Mouse (Mus musculus): ENCODE results near the gene Ttll11. TPM values are rescaled to one million over a fixed set of nuclear protein-coding genes. Genes with fewer than 3 reads are reported as not detected.

Ttll11 gene
- 1 to 10 TPM; 1.1 to 1.2 TPM for total RNA-seq (2021)

DNA sequence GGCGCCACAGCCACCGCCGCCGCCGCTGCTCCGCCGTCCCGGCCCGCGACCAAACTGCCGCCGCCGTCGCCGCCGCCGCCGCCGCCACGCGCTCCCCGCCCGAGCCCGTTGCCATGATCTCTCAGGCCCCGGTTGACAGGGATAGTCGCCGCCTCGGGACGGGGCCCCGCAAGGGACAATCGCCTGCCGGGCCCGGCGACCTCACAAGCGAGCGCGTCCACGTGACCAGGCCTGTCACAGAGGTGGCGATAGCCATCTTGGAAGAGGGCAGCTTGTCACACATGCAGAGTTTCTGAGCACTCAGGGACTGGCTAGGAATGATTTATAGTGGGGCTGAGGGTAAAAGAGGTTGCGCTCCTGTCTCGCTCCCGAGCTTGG, at the start of gene Ttll11:
Ttll11 (minus strand) TSS at position 270 of the 378 bp plus-strand sequence.
- intact Hi-C loops (cut with DNase I): loop anchor here (5.0 kb wide), 1 partner anchor 58 kb away; no protein-coding TSS in a partner anchor
- peak; percentile 89 for DNase-seq (ENCODE audit: low spot score)

GRCm38 (mm10) chr2:36023291-36023690, 43.6 kb upstream of the Ttll11 start:
- intact Hi-C loops (cut with DNase I): no loop called here
- DNase-seq (ENCODE audit: low spot score): peak; percentile 49

GRCm38 (mm10) chr2:36021385-36022159, 41.9 kb upstream of the Ttll11 start:
- DNase-seq (ENCODE audit: low spot score): peak; percentile 33
- intact Hi-C loops (cut with DNase I): no loop called here

- intact Hi-C loops (cut with DNase I): loop anchor here (5.0 kb wide), 2 partner anchors 94 to 124 kb away; partner anchors contain the start of genes Lhx6, Mrrf and Rbm18
- DNase-seq (ENCODE audit: low spot score): peak; percentile 55
These were observed 33.3 kb upstream of the Ttll11 start for GRCm38 (mm10) chr2:36013010-36013409.

DNA sequence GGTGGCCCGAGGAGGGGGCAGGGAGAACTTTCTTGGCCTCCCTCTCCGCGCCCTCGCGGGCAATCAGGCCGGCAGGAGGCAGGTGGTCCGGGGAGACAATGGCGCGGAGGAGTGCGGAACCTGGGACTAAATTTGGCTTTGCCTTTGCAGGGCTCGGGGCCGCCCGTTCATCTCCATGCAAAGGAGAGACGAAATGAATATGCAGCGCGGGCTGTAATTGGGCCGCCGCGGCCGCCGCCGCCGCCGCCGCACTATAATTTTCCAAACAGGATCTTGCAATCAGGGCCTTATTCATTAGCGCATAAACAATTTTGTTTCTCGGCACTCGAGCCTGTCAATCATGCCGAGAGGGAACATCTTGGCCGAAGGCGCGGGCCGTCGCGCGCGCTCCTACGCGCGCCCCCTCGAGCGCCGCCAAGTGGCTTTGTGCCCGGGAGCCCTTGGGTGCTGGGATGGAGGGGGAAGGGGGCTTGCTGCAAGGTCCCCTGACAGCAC, 31.7 kb upstream of the Ttll11 start:
- no peak for DNase-seq (ENCODE audit: low spot score)
- intact Hi-C loops (cut with DNase I): loop anchor here (5.0 kb wide), 2 partner anchors 96 to 126 kb away; partner anchors contain the start of genes Lhx6, Mrrf and Rbm18

DNA sequence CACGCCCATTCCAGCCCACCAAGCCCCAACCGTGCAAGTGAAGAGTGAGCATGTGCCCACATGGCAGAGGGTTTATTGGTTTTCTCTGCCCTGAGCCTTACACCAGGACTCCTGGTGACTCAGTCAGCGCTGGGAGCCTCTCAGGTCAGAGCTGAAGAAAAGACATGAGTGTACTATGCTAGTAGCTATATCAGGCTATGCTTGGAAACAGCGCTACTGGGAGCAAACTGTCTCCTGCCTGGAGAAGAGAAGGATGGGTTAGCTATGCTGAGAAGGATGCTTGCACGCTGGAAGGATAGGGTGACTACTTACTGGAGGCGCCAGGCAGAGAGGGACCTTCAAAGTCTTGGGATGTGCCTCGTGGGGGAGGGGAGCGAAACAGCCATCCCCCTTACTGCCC, 30.9 kb upstream of the Ttll11 start:
- no peak for DNase-seq (ENCODE audit: low spot score)
- intact Hi-C loops (cut with DNase I): loop anchor here (5.0 kb wide), 2 partner anchors 97 to 127 kb away; partner anchors contain the start of genes Lhx6, Mrrf and Rbm18

DNA sequence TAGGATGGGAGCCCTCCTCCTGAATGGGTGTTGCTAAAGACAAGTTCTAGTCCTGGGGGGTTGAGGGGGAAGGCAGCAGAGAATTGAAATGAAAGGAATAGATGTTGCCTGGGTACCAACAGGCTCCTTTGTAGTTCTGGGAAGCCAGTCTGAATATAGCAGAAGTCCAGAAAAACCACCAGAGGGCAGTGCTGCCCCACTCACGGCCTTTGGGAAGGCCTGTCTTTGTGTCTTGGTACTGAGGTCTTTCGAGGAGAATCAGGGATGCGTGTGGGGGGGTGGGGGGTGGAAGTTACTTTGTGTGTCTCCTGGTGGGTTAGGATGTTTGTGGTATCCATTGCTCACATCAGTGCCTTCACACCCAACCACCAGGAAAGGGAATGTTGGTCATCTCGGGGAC, 29.7 kb upstream of the Ttll11 start:
- intact Hi-C loops (cut with DNase I): loop anchor here (1.0 kb wide), 2 partner anchors 205 to 267 kb away; no protein-coding TSS in a partner anchor
- DNase-seq (ENCODE audit: low spot score): no peak

- intact Hi-C loops (cut with DNase I): loop anchor here (1.0 kb wide), 1 partner anchor 24 kb away; no protein-coding TSS in a partner anchor
- no peak for DNase-seq (ENCODE audit: low spot score)
These were observed 28.4 kb upstream of the Ttll11 start for GRCm38 (mm10) chr2:36008071-36008470.

DNA sequence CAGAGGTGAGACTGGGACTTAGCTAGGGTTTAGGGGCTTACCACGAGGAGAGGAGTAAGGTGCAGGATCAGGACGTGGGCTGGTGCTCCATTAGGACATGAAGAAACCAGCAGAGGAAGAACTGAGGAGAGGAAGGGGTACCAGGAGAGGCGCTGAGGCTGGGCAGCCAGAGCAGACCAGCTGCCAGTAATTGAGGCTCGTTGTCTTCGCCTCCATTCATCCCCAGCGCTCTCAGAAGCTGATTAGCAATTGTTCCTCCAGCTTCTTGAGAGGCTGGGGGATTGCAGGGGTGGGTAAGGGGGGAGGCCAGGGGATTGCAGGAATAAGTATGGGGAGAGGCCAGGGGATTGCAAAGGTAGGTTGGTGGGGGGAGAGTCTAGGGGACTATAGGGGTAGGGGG, 22.5 kb upstream of the Ttll11 start:
- no peak for DNase-seq (ENCODE audit: low spot score)
- intact Hi-C loops (cut with DNase I): no loop called here

DNA sequence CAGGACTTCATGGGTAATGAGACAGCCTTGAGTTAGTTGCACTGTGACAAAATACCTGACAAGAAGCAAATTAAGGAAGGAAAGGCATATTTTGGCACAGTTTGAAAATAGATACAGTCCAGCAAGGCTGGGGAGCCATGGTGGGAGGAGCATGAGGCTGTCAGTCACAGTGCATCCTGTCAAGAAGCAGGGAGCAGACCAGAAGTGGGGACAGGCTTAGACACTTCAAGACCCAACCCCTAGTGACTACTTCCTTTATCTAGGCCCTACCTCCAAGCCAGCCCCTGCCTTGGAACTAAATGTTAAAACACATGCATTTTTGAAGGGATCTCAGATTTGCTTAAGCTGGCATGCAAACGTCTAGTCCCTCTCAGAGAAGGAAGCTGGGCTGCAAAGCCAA, 20.7 kb upstream of the Ttll11 start:
- no peak for DNase-seq (ENCODE audit: low spot score)
- intact Hi-C loops (cut with DNase I): no loop called here

DNA sequence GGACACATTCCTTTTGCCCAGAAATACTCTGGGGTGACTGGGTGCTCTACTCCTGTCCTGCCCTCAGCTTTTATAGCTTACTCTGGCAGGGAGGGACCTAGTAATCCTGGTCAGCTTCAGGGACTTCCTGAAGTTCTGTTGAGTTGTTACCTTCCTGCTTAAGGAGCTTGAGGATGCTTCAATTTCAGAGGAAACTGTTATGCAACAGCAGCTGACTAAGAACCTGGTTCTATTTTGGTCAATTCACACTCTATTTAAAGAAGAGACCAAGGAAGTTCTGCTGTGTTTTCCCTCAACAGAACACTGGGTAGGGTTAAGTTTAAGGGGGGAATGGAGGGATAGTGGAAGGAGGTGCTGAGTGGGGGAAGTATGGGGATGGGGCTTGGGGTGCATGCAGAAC, 19.5 kb upstream of the Ttll11 start:
- intact Hi-C loops (cut with DNase I): no loop called here
- no peak for DNase-seq (ENCODE audit: low spot score)

DNA sequence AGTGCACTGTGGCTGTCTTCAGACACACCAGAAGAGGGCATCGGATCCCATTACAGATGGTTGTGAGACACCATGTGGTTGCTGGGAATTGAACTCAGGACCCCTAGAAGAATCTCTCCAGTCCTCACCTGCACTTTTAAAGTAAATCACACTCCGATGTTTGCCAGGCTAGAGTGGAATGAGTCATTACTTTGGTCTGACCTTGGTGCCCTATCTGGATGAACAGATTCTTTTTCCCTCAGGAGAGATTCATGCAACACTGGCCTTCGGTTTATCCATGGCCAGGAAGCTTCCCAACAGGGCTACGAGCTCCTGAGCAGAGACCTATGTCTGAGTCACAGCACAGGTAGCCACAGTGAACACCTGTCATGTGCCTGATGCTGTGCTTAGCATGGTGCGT, 18.7 kb upstream of the Ttll11 start:
- intact Hi-C loops (cut with DNase I): no loop called here

GRCm38 (mm10) chr2:35996753-35997152, 17.0 kb upstream of the Ttll11 start:
- intact Hi-C loops (cut with DNase I): no loop called here
- DNase-seq (ENCODE audit: low spot score): no peak

More for the DNA sequence above, 18.7 kb upstream of the Ttll11 start:
- DNase-seq (ENCODE audit: low spot score): no peak

- DNase-seq (ENCODE audit: low spot score): no peak
- intact Hi-C loops (cut with DNase I): no loop called here
These were observed 14.6 kb upstream of the Ttll11 start for GRCm38 (mm10) chr2:35994303-35994702.

GRCm38 (mm10) chr2:35993481-35993880, 13.8 kb upstream of the Ttll11 start:
- intact Hi-C loops (cut with DNase I): no loop called here
- no peak for DNase-seq (ENCODE audit: low spot score)

GRCm38 (mm10) chr2:35992259-35992658, 12.5 kb upstream of the Ttll11 start:
- intact Hi-C loops (cut with DNase I): no loop called here
- DNase-seq (ENCODE audit: low spot score): no peak

- DNase-seq (ENCODE audit: low spot score): no peak
- intact Hi-C loops (cut with DNase I): loop anchor here (1.0 kb wide), 1 partner anchor 24 kb away; no protein-coding TSS in a partner anchor
These were observed 4.2 kb upstream of the Ttll11 start for GRCm38 (mm10) chr2:35983869-35984268.

DNA sequence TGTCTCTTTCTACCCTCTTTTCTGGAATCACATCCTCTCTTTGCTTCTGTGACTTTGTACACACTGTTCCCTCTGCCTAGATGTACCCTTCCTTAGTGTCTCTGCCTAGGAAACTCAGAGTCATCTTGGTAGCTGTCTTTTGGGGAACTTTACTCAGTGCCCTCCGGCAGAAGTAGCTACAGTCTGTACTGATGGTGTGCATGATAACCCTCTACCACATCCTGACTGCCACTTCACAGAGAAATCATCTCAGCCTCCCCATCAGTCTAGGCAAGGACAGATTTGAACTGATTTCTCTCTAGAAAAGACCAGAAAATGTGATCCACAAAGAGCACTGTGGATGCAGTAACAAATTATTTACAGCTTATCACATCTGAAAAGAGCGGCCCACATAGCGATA, 2.2 kb upstream of the Ttll11 start:
- intact Hi-C loops (cut with DNase I): no loop called here
- DNase-seq (ENCODE audit: low spot score): no peak

- DNase-seq (ENCODE audit: low spot score): peak; percentile 20
- intact Hi-C loops (cut with DNase I): loop anchor here (5.0 kb wide), 1 partner anchor 58 kb away; no protein-coding TSS in a partner anchor
These were observed 621 bp downstream of the Ttll11 start for GRCm38 (mm10) chr2:35978941-35979643.

- no peak for DNase-seq (ENCODE audit: low spot score)
These were observed 1.3 kb downstream of the Ttll11 start for GRCm38 (mm10) chr2:35978276-35978933.

More at GRCm38 (mm10) chr2:35978276-35978933, 1.3 kb downstream of the Ttll11 start:
- intact Hi-C loops (cut with DNase I): loop anchor here (5.0 kb wide), 1 partner anchor 59 kb away; no protein-coding TSS in a partner anchor

All from heart, postnatal 25 days (tissue).